Comparison of ENCODE assay signal across 10 mouse cellular contexts in genomic region chr7:111226026-111226656, GRCm38 (mm10).
"Had no signal": no experiment of that assay in that cellular context is flagged by ENCODE, and none has a peak within 500 bp of the region (broad histone marks: within the 10 kb centered on the region; RNA-seq: fewer than 3 reads in every experiment).

No protein-coding gene starts in this region.

- ATAC-seq: midbrain, embryonic 15.5 days had no signal

- DNase-seq: kidney, adult 18-20 months; kidney, postnatal 14 days; lung, adult 2 months; lung, postnatal 14 days; retina, postnatal 1 day; right cerebral cortex, postnatal 4 days; spleen, adult 18-20 months; thymus, adult 2 months; thymus, postnatal 36 days had no signal
